Mouse (Mus musculus): ENCODE results near the gene Lingo1. TPM values are rescaled to one million over a fixed set of nuclear protein-coding genes. Genes with fewer than 3 reads are reported as not detected.

The Lingo1 gene
- polyA plus RNA-seq, 1 experiment from 2014 or later: 1.0 TPM

GRCm38 (mm10) chr9:56718984-56719383 is 77.3 kb downstream of the Lingo1 start:
- no peak overlapping the region for H3K4me3 ChIP-seq (ENCODE audit: low read length)
- no peak overlapping the region for H3K9ac ChIP-seq (ENCODE audit: low read depth, low read length)
- no peaks in the 10 kb centered on the region for H3K27me3 ChIP-seq (replicated peaks; ENCODE audit: control insufficient read depth, insufficient read depth, low read length)
- no peaks in the 10 kb centered on the region for H3K4me1 ChIP-seq (ENCODE audit: control insufficient read depth, insufficient read depth, low read length)
- H3K9me3 ChIP-seq (ENCODE audit: control insufficient read depth, low read length): no peaks in the 10 kb centered on the region
- H3K36me3 ChIP-seq (ENCODE audit: control insufficient read depth, insufficient read depth, low read length): no peaks in the 10 kb centered on the region
- ATAC-seq: no peak
- H3K4me2 ChIP-seq (ENCODE audit: low read depth, low read length): no peak overlapping the region
- 74% methylated on average over 3 of the region's 3 CpGs for WGBS
- H3K27ac ChIP-seq (ENCODE audit: low read length): no peak overlapping the region

- WGBS: 84% methylated on average over 3 of the region's 3 CpGs
- no peaks in the 10 kb centered on the region for H3K4me1 ChIP-seq (ENCODE audit: control insufficient read depth, insufficient read depth, low read length)
These were observed 79.7 kb downstream of the Lingo1 start for GRCm38 (mm10) chr9:56716565-56716964.

GRCm38 (mm10) chr9:56716066-56716465 is 80.2 kb downstream of the Lingo1 start:
- ATAC-seq: no peak
- H3K9me3 ChIP-seq (ENCODE audit: control insufficient read depth, low read length): no peaks in the 10 kb centered on the region
- no peak overlapping the region for H3K4me2 ChIP-seq (ENCODE audit: low read depth, low read length)
- H3K4me1 ChIP-seq (ENCODE audit: control insufficient read depth, insufficient read depth, low read length): no peaks in the 10 kb centered on the region
- H3K4me3 ChIP-seq (ENCODE audit: low read length): no peak overlapping the region
- H3K9ac ChIP-seq (ENCODE audit: low read depth, low read length): no peak overlapping the region
- no peaks in the 10 kb centered on the region for H3K36me3 ChIP-seq (ENCODE audit: control insufficient read depth, insufficient read depth, low read length)
- no peak overlapping the region for H3K27ac ChIP-seq (ENCODE audit: low read length)
- WGBS: 76% methylated on average over 3 of the region's 3 CpGs
- no peaks in the 10 kb centered on the region for H3K27me3 ChIP-seq (replicated peaks; ENCODE audit: control insufficient read depth, insufficient read depth, low read length)

More at GRCm38 (mm10) chr9:56716565-56716964, 79.7 kb downstream of the Lingo1 start:
- H3K4me3 ChIP-seq (ENCODE audit: low read length): no peak overlapping the region
- H3K9ac ChIP-seq (ENCODE audit: low read depth, low read length): no peak overlapping the region
- no peak overlapping the region for H3K4me2 ChIP-seq (ENCODE audit: low read depth, low read length)
- H3K27ac ChIP-seq (ENCODE audit: low read length): no peak overlapping the region
- no peaks in the 10 kb centered on the region for H3K9me3 ChIP-seq (ENCODE audit: control insufficient read depth, low read length)
- no peak for ATAC-seq
- H3K36me3 ChIP-seq (ENCODE audit: control insufficient read depth, insufficient read depth, low read length): no peaks in the 10 kb centered on the region
- H3K27me3 ChIP-seq (replicated peaks; ENCODE audit: control insufficient read depth, insufficient read depth, low read length): no peaks in the 10 kb centered on the region

- WGBS: 72% methylated on average over 1 of the region's 1 CpGs
- H3K4me3 ChIP-seq (ENCODE audit: low read length): no peak overlapping the region
- ATAC-seq: no peak
These were observed 81.9 kb downstream of the Lingo1 start for GRCm38 (mm10) chr9:56714391-56714790.

GRCm38 (mm10) chr9:56712667-56713369 is 83.5 kb downstream of the Lingo1 start:
- Histone ChIP-seq H3K27ac (ENCODE audit: low read length) (no peak overlapping the region), H3K27me3 (replicated peaks; ENCODE audit: control insufficient read depth, insufficient read depth, low read length) (no peaks in the 10 kb centered on the region), H3K36me3 (ENCODE audit: control insufficient read depth, insufficient read depth, low read length) (no peaks in the 10 kb centered on the region), H3K9me3 (ENCODE audit: control insufficient read depth, low read length) (no peaks in the 10 kb centered on the region), H3K4me2 (ENCODE audit: low read depth, low read length) (no peak overlapping the region), H3K4me1 (ENCODE audit: control insufficient read depth, insufficient read depth, low read length) (no peaks in the 10 kb centered on the region), H3K4me3 (ENCODE audit: low read length) (no peak overlapping the region), H3K9ac (ENCODE audit: low read depth, low read length) (no peak overlapping the region)
- ATAC-seq: no peak
- WGBS: 67% methylated on average over 14 of the region's 14 CpGs

More at GRCm38 (mm10) chr9:56714391-56714790, 81.9 kb downstream of the Lingo1 start:
- no peak overlapping the region for H3K9ac ChIP-seq (ENCODE audit: low read depth, low read length)
- no peaks in the 10 kb centered on the region for H3K4me1 ChIP-seq (ENCODE audit: control insufficient read depth, insufficient read depth, low read length)
- no peaks in the 10 kb centered on the region for H3K27me3 ChIP-seq (replicated peaks; ENCODE audit: control insufficient read depth, insufficient read depth, low read length)
- H3K9me3 ChIP-seq (ENCODE audit: control insufficient read depth, low read length): no peaks in the 10 kb centered on the region
- H3K36me3 ChIP-seq (ENCODE audit: control insufficient read depth, insufficient read depth, low read length): no peaks in the 10 kb centered on the region
- no peak overlapping the region for H3K4me2 ChIP-seq (ENCODE audit: low read depth, low read length)
- H3K27ac ChIP-seq (ENCODE audit: low read length): no peak overlapping the region

- Histone ChIP-seq H3K27me3 (replicated peaks; ENCODE audit: control insufficient read depth, insufficient read depth, low read length) (no peaks in the 10 kb centered on the region), H3K9ac (ENCODE audit: low read depth, low read length) (no peak overlapping the region), H3K4me3 (ENCODE audit: low read length) (no peak overlapping the region), H3K4me1 (ENCODE audit: control insufficient read depth, insufficient read depth, low read length) (no peaks in the 10 kb centered on the region), H3K27ac (ENCODE audit: low read length) (no peak overlapping the region), H3K9me3 (ENCODE audit: control insufficient read depth, low read length) (no peaks in the 10 kb centered on the region), H3K4me2 (ENCODE audit: low read depth, low read length) (no peak overlapping the region), H3K36me3 (ENCODE audit: control insufficient read depth, insufficient read depth, low read length) (no peaks in the 10 kb centered on the region)
- no peak for ATAC-seq
- WGBS: 76% methylated on average over 6 of the region's 6 CpGs
These were observed 85.3 kb downstream of the Lingo1 start for GRCm38 (mm10) chr9:56710958-56711357.

- H3K9me3 ChIP-seq (ENCODE audit: control insufficient read depth, low read length): no peaks in the 10 kb centered on the region
- no peak overlapping the region for H3K4me2 ChIP-seq (ENCODE audit: low read depth, low read length)
- no peak for ATAC-seq
- H3K9ac ChIP-seq (ENCODE audit: low read depth, low read length): no peak overlapping the region
- H3K27ac ChIP-seq (ENCODE audit: low read length): no peak overlapping the region
- no peaks in the 10 kb centered on the region for H3K36me3 ChIP-seq (ENCODE audit: control insufficient read depth, insufficient read depth, low read length)
- WGBS: 34% methylated on average over 15 of the region's 15 CpGs
- no peak overlapping the region for H3K4me3 ChIP-seq (ENCODE audit: low read length)
- H3K27me3 ChIP-seq (replicated peaks; ENCODE audit: control insufficient read depth, insufficient read depth, low read length): no peaks in the 10 kb centered on the region
- H3K4me1 ChIP-seq (ENCODE audit: control insufficient read depth, insufficient read depth, low read length): no peaks in the 10 kb centered on the region
These were observed 89.7 kb downstream of the Lingo1 start for GRCm38 (mm10) chr9:56706482-56707085.

- no peak overlapping the region for H3K4me2 ChIP-seq (ENCODE audit: low read depth, low read length)
- no peaks in the 10 kb centered on the region for H3K27me3 ChIP-seq (replicated peaks; ENCODE audit: control insufficient read depth, insufficient read depth, low read length)
- no peaks in the 10 kb centered on the region for H3K36me3 ChIP-seq (ENCODE audit: control insufficient read depth, insufficient read depth, low read length)
- no peaks in the 10 kb centered on the region for H3K4me1 ChIP-seq (ENCODE audit: control insufficient read depth, insufficient read depth, low read length)
- H3K9me3 ChIP-seq (ENCODE audit: control insufficient read depth, low read length): no peaks in the 10 kb centered on the region
- no peak for ATAC-seq
- H3K4me3 ChIP-seq (ENCODE audit: low read length): no peak overlapping the region
- 58% methylated on average over 3 of the region's 3 CpGs for WGBS
- no peak overlapping the region for H3K9ac ChIP-seq (ENCODE audit: low read depth, low read length)
- no peak overlapping the region for H3K27ac ChIP-seq (ENCODE audit: low read length)
These were observed 94.9 kb downstream of the Lingo1 start for GRCm38 (mm10) chr9:56701394-56701793.

GRCm38 (mm10) chr9:56700866-56701265 is 95.4 kb downstream of the Lingo1 start:
- H3K27me3 ChIP-seq (replicated peaks; ENCODE audit: control insufficient read depth, insufficient read depth, low read length): no peaks in the 10 kb centered on the region
- no peak for ATAC-seq
- H3K9ac ChIP-seq (ENCODE audit: low read depth, low read length): no peak overlapping the region
- WGBS: 69% methylated on average over 8 of the region's 8 CpGs
- no peak overlapping the region for H3K27ac ChIP-seq (ENCODE audit: low read length)
- H3K36me3 ChIP-seq (ENCODE audit: control insufficient read depth, insufficient read depth, low read length): no peaks in the 10 kb centered on the region
- H3K4me1 ChIP-seq (ENCODE audit: control insufficient read depth, insufficient read depth, low read length): no peaks in the 10 kb centered on the region
- H3K9me3 ChIP-seq (ENCODE audit: control insufficient read depth, low read length): no peaks in the 10 kb centered on the region
- no peak overlapping the region for H3K4me2 ChIP-seq (ENCODE audit: low read depth, low read length)
- no peak overlapping the region for H3K4me3 ChIP-seq (ENCODE audit: low read length)

All from intestine, embryonic 16.5 days (tissue).